Mouse (Mus musculus) heart, postnatal 4 days (tissue): ENCODE measurements at regions not wholly inside any gene's neighbourhood (a gene's known extent, or its start where the extent isn't known, plus 50 kb on each side); places are given as distances from the start of the nearest gene placed in this dataset.

Source experiments
- DNase-seq: peaks from one replicate; pipeline ENCODE4 v3.0.0; 2021

- peak; percentile 42 for DNase-seq
Observed at GRCm38 (mm10) chr3:56789155-56789554, 512.6 kb downstream of the Tm4sf1 start.

GRCm38 (mm10) chr3:56773920-56774319 is 527.9 kb downstream of the Tm4sf1 start:
- no peak for DNase-seq

- DNase-seq, result no peak
Observed at GRCm38 (mm10) chr3:56770225-56770624, 531.6 kb downstream of the Tm4sf1 start.

- DNase-seq, result no peak
Observed at GRCm38 (mm10) chr3:56767133-56767532, 534.7 kb downstream of the Tm4sf1 start.

- DNase-seq, result no peak
Observed at GRCm38 (mm10) chr3:56764336-56764735, 537.5 kb downstream of the Tm4sf1 start.

GRCm38 (mm10) chr3:56763896-56764295 is 537.9 kb downstream of the Tm4sf1 start:
- no peak for DNase-seq

GRCm38 (mm10) chr3:56753654-56754053 is 548.1 kb downstream of the Tm4sf1 start:
- DNase-seq, result peak; percentile 88

- DNase-seq, result no peak
Observed at GRCm38 (mm10) chr3:56751926-56752325, 549.9 kb downstream of the Tm4sf1 start.

- no peak for DNase-seq
Observed at GRCm38 (mm10) chr3:56740902-56741301, 557.4 kb upstream of the Nbea start.

GRCm38 (mm10) chr3:56739451-56739850 is 556.0 kb upstream of the Nbea start:
- DNase-seq, result no peak

GRCm38 (mm10) chr3:56730849-56731248 is 547.3 kb upstream of the Nbea start:
- no peak for DNase-seq

GRCm38 (mm10) chr3:56724991-56725390 is 541.5 kb upstream of the Nbea start:
- no peak for DNase-seq

- no peak for DNase-seq
Observed at GRCm38 (mm10) chr3:56708260-56708659, 524.8 kb upstream of the Nbea start.

GRCm38 (mm10) chr3:56707312-56707711 is 523.8 kb upstream of the Nbea start:
- no peak for DNase-seq

- DNase-seq, result no peak
Observed at GRCm38 (mm10) chr3:56706038-56706437, 522.5 kb upstream of the Nbea start.

GRCm38 (mm10) chr3:56698941-56699340 is 515.4 kb upstream of the Nbea start:
- DNase-seq, result no peak

- DNase-seq, result no peak
Observed at GRCm38 (mm10) chr3:56698248-56698647, 514.7 kb upstream of the Nbea start.

GRCm38 (mm10) chr3:56681031-56681430 is 497.5 kb upstream of the Nbea start:
- DNase-seq, result no peak

GRCm38 (mm10) chr3:56668829-56669228 is 485.3 kb upstream of the Nbea start:
- DNase-seq, result no peak

- no peak for DNase-seq
Observed at GRCm38 (mm10) chr3:56660594-56660993, 477.1 kb upstream of the Nbea start.

GRCm38 (mm10) chr3:56647313-56647712 is 463.8 kb upstream of the Nbea start:
- peak; percentile 17 for DNase-seq
